Mouse (Mus musculus): ENCODE results near the gene Ttc28. TPM values are rescaled to one million over a fixed set of nuclear protein-coding genes. Genes with fewer than 3 reads are reported as not detected.

The Ttc28 gene
- polyA plus RNA-seq, 1 experiment: 6.8 TPM

DNA sequence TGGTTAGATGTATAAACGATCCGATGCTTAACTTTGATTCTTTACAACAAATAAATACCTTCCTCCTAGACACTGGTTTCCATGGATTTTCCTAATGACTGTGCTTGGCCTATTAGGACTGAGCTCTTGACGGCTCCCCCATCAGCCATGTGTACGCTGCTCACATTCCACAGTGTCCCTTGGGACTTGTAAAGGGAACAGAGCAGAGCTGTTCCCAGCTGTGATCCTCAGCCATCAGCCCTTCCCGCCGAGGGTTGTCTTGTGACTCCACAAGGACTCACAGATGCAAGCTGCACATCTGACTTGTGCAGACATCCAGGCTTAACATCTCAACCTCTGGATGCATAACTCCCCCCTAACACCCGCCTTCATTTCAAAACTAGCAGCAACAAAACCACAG, 275.0 kb downstream of the Ttc28 start:
- DNase-seq (ENCODE audit: low read depth in 1 of 2, low spot score in 2 of 2): no peak
- Histone ChIP-seq H3K27ac (ENCODE audit: insufficient read depth, low read length) (no peak overlapping the region), H3K36me3 (ENCODE audit: control insufficient read depth, insufficient read depth, low read length) (no peaks in the 10 kb centered on the region), H3K27me3 (ENCODE audit: control insufficient read depth, insufficient read depth, low read length) (no peaks in the 10 kb centered on the region), H3K4me3 (ENCODE audit: extremely low read depth, insufficient read depth, insufficient read length) (no peak overlapping the region), H3K4me1 (ENCODE audit: control insufficient read depth, insufficient read depth, insufficient read length) (peaks cover 2% of the 10 kb centered on the region; the same call in 1 of the 2 replicates)
- TF ChIP-seq CTCF (IDR thresholded peaks at IDR 0.05; ENCODE audit: extremely low read depth, insufficient read depth, insufficient read length, insufficient replicate concordance) (no peak), POLR2A (IDR thresholded peaks at IDR 0.05; ENCODE audit: low read depth, low read length) (no peak)
- 83% methylated on average over 7 of the region's 7 CpGs for WGBS

DNA sequence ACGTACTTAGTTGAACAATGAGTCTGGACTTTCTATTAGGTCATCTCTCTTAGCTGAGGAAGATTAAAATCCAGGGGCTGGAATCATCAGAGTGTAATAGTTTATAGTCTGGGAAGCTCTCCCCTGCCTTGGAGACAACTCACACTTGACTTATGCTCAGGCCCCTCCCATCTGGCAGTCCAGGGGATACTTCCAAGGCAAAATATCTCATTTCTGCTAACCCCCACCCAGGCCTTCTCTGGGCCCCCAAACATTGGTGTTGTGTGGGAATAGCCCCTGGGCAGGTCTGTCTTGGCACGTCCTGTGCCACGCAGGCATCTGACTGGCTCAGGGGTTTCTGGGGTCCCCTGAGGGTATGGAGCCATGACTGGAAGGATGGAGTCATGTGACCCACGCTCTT, 275.7 kb downstream of the Ttc28 start:
- Histone ChIP-seq H3K4me1 (ENCODE audit: control insufficient read depth, insufficient read depth, insufficient read length) (peaks cover 8% of the 10 kb centered on the region; the same call in 1 of the 2 replicates), H3K27me3 (ENCODE audit: control insufficient read depth, insufficient read depth, low read length) (no peaks in the 10 kb centered on the region), H3K27ac (ENCODE audit: insufficient read depth, low read length) (no peak overlapping the region), H3K4me3 (ENCODE audit: extremely low read depth, insufficient read depth, insufficient read length) (no peak overlapping the region), H3K36me3 (ENCODE audit: control insufficient read depth, insufficient read depth, low read length) (no peaks in the 10 kb centered on the region)
- TF ChIP-seq POLR2A (IDR thresholded peaks at IDR 0.05; ENCODE audit: low read depth, low read length): no peak
- TF ChIP-seq CTCF (IDR thresholded peaks at IDR 0.05; ENCODE audit: extremely low read depth, insufficient read depth, insufficient read length, insufficient replicate concordance): no peak
- WGBS: 89% methylated on average over 4 of the region's 4 CpGs
- DNase-seq (ENCODE audit: low read depth in 1 of 2, low spot score in 2 of 2): no peak

DNA sequence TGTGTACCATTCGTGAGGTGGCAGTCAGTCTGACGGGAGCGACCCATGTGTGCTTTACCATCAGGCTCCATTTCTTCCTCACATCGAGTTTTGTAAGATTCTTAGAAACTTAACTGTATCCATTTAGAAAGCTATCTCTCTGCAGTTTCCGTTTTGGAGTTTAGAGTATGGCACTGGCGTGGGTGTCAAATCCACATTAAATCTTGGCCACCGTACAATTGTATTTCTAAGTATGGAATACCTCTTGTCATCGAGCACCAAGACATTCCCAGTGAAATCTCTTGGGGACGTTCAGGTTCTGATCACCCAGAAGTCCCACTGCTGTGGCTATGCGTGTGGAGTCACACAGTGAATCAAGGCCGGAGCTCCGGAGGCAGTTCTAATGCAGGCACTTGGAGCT, 276.3 kb downstream of the Ttc28 start:
- peaks cover 9% of the 10 kb centered on the region; the same call in 1 of the 2 replicates for H3K4me1 ChIP-seq (ENCODE audit: control insufficient read depth, insufficient read depth, insufficient read length)
- no peak for DNase-seq (ENCODE audit: low read depth in 1 of 2, low spot score in 2 of 2)
- H3K27ac ChIP-seq (ENCODE audit: insufficient read depth, low read length): no peak overlapping the region
- no peaks in the 10 kb centered on the region for H3K36me3 ChIP-seq (ENCODE audit: control insufficient read depth, insufficient read depth, low read length)
- 76% methylated on average over 12 of the region's 12 CpGs for WGBS
- H3K4me3 ChIP-seq (ENCODE audit: extremely low read depth, insufficient read depth, insufficient read length): no peak overlapping the region
- no peaks in the 10 kb centered on the region for H3K27me3 ChIP-seq (ENCODE audit: control insufficient read depth, insufficient read depth, low read length)
- TF ChIP-seq CTCF (IDR thresholded peaks at IDR 0.05; ENCODE audit: extremely low read depth, insufficient read depth, insufficient read length, insufficient replicate concordance) (no peak), POLR2A (IDR thresholded peaks at IDR 0.05; ENCODE audit: low read depth, low read length) (no peak)

GRCm38 (mm10) chr5:111158266-111158665, 278.7 kb downstream of the Ttc28 start:
- 92% methylated on average over 9 of the region's 9 CpGs for WGBS
- DNase-seq (ENCODE audit: low read depth in 1 of 2, low spot score in 2 of 2): no peak
- no peaks in the 10 kb centered on the region for H3K36me3 ChIP-seq (ENCODE audit: control insufficient read depth, insufficient read depth, low read length)
- TF ChIP-seq CTCF (IDR thresholded peaks at IDR 0.05; ENCODE audit: extremely low read depth, insufficient read depth, insufficient read length, insufficient replicate concordance) (no peak), POLR2A (IDR thresholded peaks at IDR 0.05; ENCODE audit: low read depth, low read length) (no peak)
- H3K4me3 ChIP-seq (ENCODE audit: extremely low read depth, insufficient read depth, insufficient read length): no peak overlapping the region
- H3K4me1 ChIP-seq (ENCODE audit: control insufficient read depth, insufficient read depth, insufficient read length): peaks cover 9% of the 10 kb centered on the region; the same call in 1 of the 2 replicates
- no peaks in the 10 kb centered on the region for H3K27me3 ChIP-seq (ENCODE audit: control insufficient read depth, insufficient read depth, low read length)
- no peak overlapping the region for H3K27ac ChIP-seq (ENCODE audit: insufficient read depth, low read length)

DNA sequence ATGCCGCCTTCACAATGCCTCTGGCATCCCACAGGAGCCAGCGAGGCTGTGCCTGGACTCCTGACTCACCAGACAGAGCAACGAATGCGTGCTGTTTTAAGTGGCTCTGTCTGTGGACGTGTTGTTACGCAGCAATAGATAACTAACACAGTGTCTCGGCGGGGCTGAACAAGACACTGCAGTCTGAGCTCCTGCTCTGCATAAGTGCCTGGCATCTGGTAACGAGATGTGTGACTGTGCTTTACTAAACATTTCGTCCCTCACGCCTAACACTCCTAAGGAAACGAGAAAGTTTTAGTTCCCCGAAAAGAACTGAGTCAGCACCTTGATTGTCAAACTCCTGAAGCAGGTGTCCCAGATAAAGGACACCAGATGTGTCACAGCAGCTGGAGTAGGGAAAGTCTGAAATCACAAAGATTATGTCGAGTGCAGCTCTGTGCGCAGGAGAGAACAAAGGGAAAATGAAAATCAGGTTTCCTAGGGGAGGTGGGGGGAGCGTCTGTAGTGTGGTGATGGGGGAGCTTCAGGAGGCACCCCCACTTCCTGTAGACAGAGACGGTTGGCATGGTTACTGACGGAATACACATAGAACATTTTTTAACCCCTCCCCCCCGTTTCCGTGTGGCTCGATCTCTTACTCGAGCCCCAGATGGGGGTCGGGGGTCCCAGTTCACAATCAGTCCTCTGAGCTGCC, 280.2 kb downstream of the Ttc28 start:
- no peak overlapping the region for H3K27ac ChIP-seq (ENCODE audit: insufficient read depth, low read length)
- no peaks in the 10 kb centered on the region for H3K27me3 ChIP-seq (ENCODE audit: control insufficient read depth, insufficient read depth, low read length)
- peaks cover 9% of the 10 kb centered on the region; the same call in 1 of the 2 replicates for H3K4me1 ChIP-seq (ENCODE audit: control insufficient read depth, insufficient read depth, insufficient read length)
- peak overlapping the region; percentile 39 for H3K4me3 ChIP-seq (ENCODE audit: extremely low read depth, insufficient read depth, insufficient read length)
- DNase-seq (ENCODE audit: low read depth in 1 of 2, low spot score in 2 of 2): peak in 1 of 2 experiments; percentile 58
- 27% methylated on average over 23 of the region's 23 CpGs for WGBS
- no peaks in the 10 kb centered on the region for H3K36me3 ChIP-seq (ENCODE audit: control insufficient read depth, insufficient read depth, low read length)
- no peak for TF ChIP-seq POLR2A (IDR thresholded peaks at IDR 0.05; ENCODE audit: low read depth, low read length)
- no peak for TF ChIP-seq CTCF (IDR thresholded peaks at IDR 0.05; ENCODE audit: extremely low read depth, insufficient read depth, insufficient read length, insufficient replicate concordance)

GRCm38 (mm10) chr5:111161146-111161930, 281.7 kb downstream of the Ttc28 start:
- H3K27ac ChIP-seq (ENCODE audit: insufficient read depth, low read length): no peak overlapping the region
- 83% methylated on average over 7 of the region's 7 CpGs for WGBS
- H3K4me1 ChIP-seq (ENCODE audit: control insufficient read depth, insufficient read depth, insufficient read length): peaks cover 9% of the 10 kb centered on the region; the same call in 1 of the 2 replicates
- no peak overlapping the region for H3K4me3 ChIP-seq (ENCODE audit: extremely low read depth, insufficient read depth, insufficient read length)
- TF ChIP-seq POLR2A (IDR thresholded peaks at IDR 0.05; ENCODE audit: low read depth, low read length): no peak
- no peak for TF ChIP-seq CTCF (IDR thresholded peaks at IDR 0.05; ENCODE audit: extremely low read depth, insufficient read depth, insufficient read length, insufficient replicate concordance)
- H3K36me3 ChIP-seq (ENCODE audit: control insufficient read depth, insufficient read depth, low read length): no peaks in the 10 kb centered on the region
- DNase-seq (ENCODE audit: low read depth in 1 of 2, low spot score in 2 of 2): no peak
- no peaks in the 10 kb centered on the region for H3K27me3 ChIP-seq (ENCODE audit: control insufficient read depth, insufficient read depth, low read length)

All from spleen, adult 2 months (tissue).